Mouse (Mus musculus) kidney, adult 9 months (tissue): ENCODE data around the gene Ccng1.
A peak's percentile ranks its signal among the peaks of the same experiment; 100 is the strongest.
"Not testable (repeated sequence)": the region's sequence is repeated elsewhere in the genome, so short reads cannot be mapped to it uniquely, and the experiment has no call there.

Source experiments
- DNase-seq: peaks from one replicate; pipeline ENCODE4 v3.0.0; 2022

Ccng1 gene

GRCm38 (mm10) chr11:40715524-40715923, 39.6 kb downstream of the Ccng1 start:
- DNase-seq: no peak

- DNase-seq: peak; percentile 54
These were observed 41.3 kb downstream of the Ccng1 start for GRCm38 (mm10) chr11:40713858-40714257.

- not testable (repeated sequence) for DNase-seq
These were observed 45.2 kb downstream of the Ccng1 start for GRCm38 (mm10) chr11:40709899-40710298.
